Mouse (Mus musculus): ENCODE data around the gene Elf1. TPM values are rescaled to one million over a fixed set of nuclear protein-coding genes. Genes with fewer than 3 reads are reported as not detected.

The Elf1 gene
- polyA plus RNA-seq, 2 experiments from 2014 or later, result 122 to 145 TPM

Other genes starting within 250 kb of the Elf1 start
- gene Zfp957, start 233.8 kb upstream of the Elf1 start, polyA plus RNA-seq (2017; shearing (Covaris generic)), result under 1 TPM in 1 of 2 experiments, not detected in 1; 0.12 TPM
- 10 to 100 TPM; 27.5 to 38.3 TPM for gene Rgcc, start 179.5 kb upstream of the Elf1 start, polyA plus RNA-seq (2017; shearing (Covaris generic))
- 10 to 100 TPM; 59.7 to 67.3 TPM for gene Naa16, start 90.4 kb upstream of the Elf1 start, polyA plus RNA-seq (2017; shearing (Covaris generic))
- 1 to 10 TPM; 6.2 to 7.5 TPM for gene Mtrf1, start 83.4 kb upstream of the Elf1 start, polyA plus RNA-seq (2017; shearing (Covaris generic))
- gene Kbtbd7, start 54.7 kb upstream of the Elf1 start, polyA plus RNA-seq (2017; shearing (Covaris generic)), result 1 to 10 TPM in 1 of 2 experiments, under 1 TPM in 1; 0.65 to 1.9 TPM
- gene Kbtbd6, start 29.4 kb upstream of the Elf1 start, polyA plus RNA-seq (2017; shearing (Covaris generic)), result under 1 TPM; 0.25 to 0.61 TPM
- gene Wbp4, start 326 bp downstream of the Elf1 start, polyA plus RNA-seq (2017; shearing (Covaris generic)), result 10 to 100 TPM; 25.7 to 32.5 TPM
- gene Sugt1, start 106.5 kb downstream of the Elf1 start, polyA plus RNA-seq (2017; shearing (Covaris generic)), result 100 to 1,000 TPM; 147 to 171 TPM
- gene Cnmd, start 181.0 kb downstream of the Elf1 start, polyA plus RNA-seq (2017; shearing (Covaris generic)), result not detected

Data from activated CD4-positive, CD25-positive, alpha-beta regulatory T cell, adult 4 months (primary cell).